Mouse (Mus musculus): ENCODE data around the gene Zbtb48. TPM values are rescaled to one million over a fixed set of nuclear protein-coding genes. Genes with fewer than 3 reads are reported as not detected.
"Not testable (repeated sequence)": the region's sequence is repeated elsewhere in the genome, so short reads cannot be mapped to it uniquely, and the experiment has no call there.

The Zbtb48 gene
- polyA plus RNA-seq, 1 experiment from 2014 or later: 19.6 TPM

DNA sequence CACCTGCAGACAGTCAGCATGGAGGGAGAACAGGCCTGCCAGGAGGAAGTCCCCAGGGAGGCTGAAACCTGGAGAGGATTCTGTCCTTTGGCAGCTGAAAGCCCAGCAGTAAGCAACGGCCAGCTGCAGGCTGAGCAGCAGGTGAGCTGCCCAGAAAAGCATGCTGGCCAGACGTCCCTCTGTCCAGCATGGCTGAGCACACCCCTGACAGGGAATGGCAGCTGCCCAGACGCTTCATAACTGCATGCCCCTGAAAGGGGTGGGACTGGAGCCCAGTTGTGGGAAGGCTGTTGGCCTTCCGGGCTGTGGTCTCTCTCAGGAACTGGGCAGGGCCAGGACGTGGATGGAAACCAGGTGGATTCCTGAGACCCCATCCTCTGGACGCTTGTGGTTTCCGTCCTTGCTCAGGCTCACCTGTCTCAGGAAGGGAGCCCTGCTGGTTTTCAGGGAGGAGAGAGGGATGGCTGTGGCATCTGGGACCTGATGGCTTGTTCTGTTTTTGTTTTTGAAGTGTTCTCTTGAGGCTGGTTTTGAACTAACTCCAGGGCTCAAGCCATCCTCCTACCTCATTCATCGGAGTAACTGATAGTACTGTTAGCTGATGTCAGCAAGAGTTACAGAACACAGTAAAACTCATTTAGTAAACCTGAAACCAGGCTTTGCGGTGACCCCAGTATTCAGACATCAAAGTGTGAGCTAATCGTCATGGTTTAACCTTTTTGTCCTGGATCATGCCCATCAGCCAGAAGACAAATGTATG is 10.9 kb upstream of the Zbtb48 start, which contains the start of gene Tas1r1:
TSS of gene Tas1r1 (minus strand) at position 344 of the 760 bp plus-strand sequence.
- Histone ChIP-seq H3K4me2 (replicated peaks; ENCODE audit: low read depth, low read length) (peak within 1 kb of the TSS; percentile 69), H3K9me3 (ENCODE audit: control insufficient read depth, low read length) (no peaks in the 10 kb centered on the region), H3K9ac (ENCODE audit: low read depth, low read length) (peak within 1 kb of the TSS; percentile 82), H3K36me3 (ENCODE audit: control insufficient read depth, insufficient read depth, low read length) (no peaks in the 10 kb centered on the region; the same call in none of the 2 replicates), H3K4me3 (ENCODE audit: low read depth, low read length) (peak within 1 kb of the TSS; percentile 99), H3K4me1 (replicated peaks; ENCODE audit: control insufficient read depth, insufficient read depth, low read length) (peaks cover 2% of the 10 kb centered on the region; the same call in 1 of the 2 replicates), H3K27me3 (ENCODE audit: control insufficient read depth, insufficient read depth, low read length) (no peaks in the 10 kb centered on the region), H3K27ac (ENCODE audit: low read depth, low read length) (peak within 1 kb of the TSS; percentile 30; the same call in 1 of the 2 replicates)
- no peak for DNase-seq (ENCODE audit: low spot score)
- ATAC-seq (ENCODE audit: low FRiP score): no peak
- WGBS: 48% methylated on average over 10 of the region's 10 CpGs

GRCm38 (mm10) chr4:152036464-152036863 is 9.0 kb upstream of the Zbtb48 start:
- WGBS: 86% methylated on average over 6 of the region's 6 CpGs
- not testable (repeated sequence) for H3K4me3 ChIP-seq (ENCODE audit: low read depth, low read length); H3K9me3 ChIP-seq (ENCODE audit: control insufficient read depth, low read length); H3K4me1 ChIP-seq (replicated peaks; ENCODE audit: control insufficient read depth, insufficient read depth, low read length); H3K9ac ChIP-seq (ENCODE audit: low read depth, low read length); DNase-seq (ENCODE audit: low spot score); H3K27ac ChIP-seq (ENCODE audit: low read depth, low read length); H3K4me2 ChIP-seq (replicated peaks; ENCODE audit: low read depth, low read length); ATAC-seq (ENCODE audit: low FRiP score); H3K36me3 ChIP-seq (ENCODE audit: control insufficient read depth, insufficient read depth, low read length); H3K27me3 ChIP-seq (ENCODE audit: control insufficient read depth, insufficient read depth, low read length)

DNA sequence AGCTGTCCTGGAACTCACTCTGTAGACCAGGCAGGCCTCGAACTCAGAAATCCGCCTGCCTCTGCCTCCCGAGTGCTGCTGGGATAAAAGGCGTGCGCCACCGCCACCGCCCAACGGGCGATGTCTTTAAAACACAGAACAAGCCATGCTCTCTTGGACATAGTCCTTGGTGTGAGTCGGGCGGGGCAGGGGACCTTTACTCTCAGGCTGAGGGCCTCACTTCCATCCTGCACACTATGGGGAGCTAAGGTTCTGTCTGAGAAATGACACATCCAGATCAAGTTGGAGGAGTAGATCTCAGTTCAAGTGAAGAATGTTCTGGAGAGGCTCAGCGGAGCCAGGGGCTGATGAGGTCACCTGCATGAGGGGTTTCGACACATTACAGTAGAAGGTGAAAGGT is 5.5 kb upstream of the Zbtb48 start:
- Histone ChIP-seq H3K27me3 (ENCODE audit: control insufficient read depth, insufficient read depth, low read length) (no peaks in the 10 kb centered on the region; the same call in 1 of the 2 replicates), H3K4me2 (replicated peaks; ENCODE audit: low read depth, low read length) (no peak overlapping the region), H3K36me3 (ENCODE audit: control insufficient read depth, insufficient read depth, low read length) (no peaks in the 10 kb centered on the region), H3K27ac (ENCODE audit: low read depth, low read length) (no peak overlapping the region), H3K4me3 (ENCODE audit: low read depth, low read length) (no peak overlapping the region), H3K4me1 (replicated peaks; ENCODE audit: control insufficient read depth, insufficient read depth, low read length) (peaks cover 9% of the 10 kb centered on the region), H3K9ac (ENCODE audit: low read depth, low read length) (no peak overlapping the region), H3K9me3 (ENCODE audit: control insufficient read depth, low read length) (no peaks in the 10 kb centered on the region)
- WGBS: 90% methylated on average over 13 of the region's 13 CpGs
- DNase-seq (ENCODE audit: low spot score): no peak
- no peak for ATAC-seq (ENCODE audit: low FRiP score)

GRCm38 (mm10) chr4:152029997-152030396 is 2.5 kb upstream of the Zbtb48 start:
- no peak overlapping the region for H3K4me3 ChIP-seq (ENCODE audit: low read depth, low read length)
- no peaks in the 10 kb centered on the region for H3K9me3 ChIP-seq (ENCODE audit: control insufficient read depth, low read length)
- ATAC-seq (ENCODE audit: low FRiP score): no peak
- peaks cover 24% of the 10 kb centered on the region for H3K4me1 ChIP-seq (replicated peaks; ENCODE audit: control insufficient read depth, insufficient read depth, low read length)
- H3K4me2 ChIP-seq (replicated peaks; ENCODE audit: low read depth, low read length): no peak overlapping the region
- no peak for DNase-seq (ENCODE audit: low spot score)
- H3K9ac ChIP-seq (ENCODE audit: low read depth, low read length): no peak overlapping the region
- H3K27ac ChIP-seq (ENCODE audit: low read depth, low read length): no peak overlapping the region
- no peaks in the 10 kb centered on the region for H3K36me3 ChIP-seq (ENCODE audit: control insufficient read depth, insufficient read depth, low read length)
- no peaks in the 10 kb centered on the region; the same call in 1 of the 2 replicates for H3K27me3 ChIP-seq (ENCODE audit: control insufficient read depth, insufficient read depth, low read length)
- 67% methylated on average over 4 of the region's 4 CpGs for WGBS

GRCm38 (mm10) chr4:152029087-152029486 is 1.6 kb upstream of the Zbtb48 start:
- Histone ChIP-seq H3K36me3 (ENCODE audit: control insufficient read depth, insufficient read depth, low read length) (no peaks in the 10 kb centered on the region), H3K4me3 (ENCODE audit: low read depth, low read length) (no peak overlapping the region), H3K9me3 (ENCODE audit: control insufficient read depth, low read length) (no peaks in the 10 kb centered on the region), H3K9ac (ENCODE audit: low read depth, low read length) (no peak overlapping the region), H3K27ac (ENCODE audit: low read depth, low read length) (no peak overlapping the region), H3K4me2 (replicated peaks; ENCODE audit: low read depth, low read length) (no peak overlapping the region), H3K4me1 (replicated peaks; ENCODE audit: control insufficient read depth, insufficient read depth, low read length) (peaks cover 24% of the 10 kb centered on the region), H3K27me3 (ENCODE audit: control insufficient read depth, insufficient read depth, low read length) (no peaks in the 10 kb centered on the region; the same call in 1 of the 2 replicates)
- no peak for DNase-seq (ENCODE audit: low spot score)
- no peak for ATAC-seq (ENCODE audit: low FRiP score)
- WGBS: 47% methylated on average over 5 of the region's 5 CpGs

DNA sequence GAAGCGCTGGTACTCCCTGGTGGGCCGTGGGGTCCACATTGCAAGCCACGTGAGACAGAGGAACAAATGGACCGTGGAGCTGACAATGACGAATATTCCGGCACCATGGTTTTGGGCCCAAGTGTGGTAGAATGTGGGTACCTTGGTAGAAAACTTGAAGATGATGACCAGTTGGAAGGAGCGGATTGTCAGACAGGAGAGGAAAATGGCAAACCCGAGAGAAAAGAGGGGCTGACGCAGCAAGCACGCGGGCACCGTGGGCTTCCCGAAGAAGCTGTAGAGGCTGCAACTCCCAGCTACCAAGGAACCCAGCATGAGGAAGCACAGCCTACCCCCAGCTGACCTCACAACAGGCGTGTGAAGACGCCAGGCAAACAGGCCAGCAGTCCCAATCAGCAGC is 985 bp upstream of the Zbtb48 start:
- Histone ChIP-seq H3K27me3 (ENCODE audit: control insufficient read depth, insufficient read depth, low read length) (no peaks in the 10 kb centered on the region; the same call in 1 of the 2 replicates), H3K4me2 (replicated peaks; ENCODE audit: low read depth, low read length) (peak overlapping the region; percentile 95), H3K9ac (ENCODE audit: low read depth, low read length) (no peak overlapping the region; the same call in none of the 2 replicates), H3K27ac (ENCODE audit: low read depth, low read length) (no peak overlapping the region), H3K36me3 (ENCODE audit: control insufficient read depth, insufficient read depth, low read length) (no peaks in the 10 kb centered on the region), H3K9me3 (ENCODE audit: control insufficient read depth, low read length) (no peaks in the 10 kb centered on the region), H3K4me1 (replicated peaks; ENCODE audit: control insufficient read depth, insufficient read depth, low read length) (peaks cover 24% of the 10 kb centered on the region), H3K4me3 (ENCODE audit: low read depth, low read length) (peak overlapping the region; percentile 70; the same call in 1 of the 2 replicates)
- ATAC-seq (ENCODE audit: low FRiP score) (no peak), DNase-seq (ENCODE audit: low spot score) (no peak)
- WGBS: 61% methylated on average over 15 of the region's 15 CpGs

DNA sequence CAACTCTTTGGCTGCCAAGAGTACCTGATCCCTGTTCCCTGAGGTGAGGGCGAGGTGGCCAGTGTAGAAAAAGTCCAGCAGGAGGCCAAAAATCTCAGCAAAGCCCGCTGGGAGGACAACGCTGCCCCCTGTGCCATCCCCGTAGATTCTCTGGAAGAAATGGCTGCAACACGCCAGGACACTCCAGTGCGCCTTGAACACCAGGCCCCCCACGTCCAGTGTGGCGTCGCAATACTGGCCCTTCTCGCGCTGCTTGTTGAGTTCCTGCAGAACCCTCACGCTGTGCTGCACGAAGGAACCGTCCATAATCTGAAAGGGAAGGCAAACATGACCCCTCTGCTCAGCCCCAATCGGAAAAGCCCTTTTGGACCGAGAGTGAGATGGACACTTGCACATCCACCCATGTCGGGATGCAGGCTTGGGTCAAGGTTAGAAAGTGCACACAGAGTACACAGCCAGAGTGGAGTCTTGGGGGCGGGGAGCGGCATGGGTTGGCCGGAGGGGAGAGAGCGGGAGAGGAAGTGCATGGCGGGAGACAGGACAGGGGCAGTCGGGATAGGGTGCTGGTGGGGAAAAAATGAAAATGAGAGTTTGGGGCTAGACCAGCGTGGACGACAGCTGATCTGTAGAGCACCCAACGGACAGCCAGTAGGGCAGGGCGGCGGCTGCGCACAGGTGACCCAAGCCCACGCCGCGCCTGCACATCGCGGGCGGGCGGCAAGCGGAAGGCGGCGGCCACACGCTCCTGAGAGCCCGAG is 541 bp downstream of the Zbtb48 start:
- ATAC-seq (ENCODE audit: low FRiP score): peak; percentile 69

GRCm38 (mm10) chr4:152024525-152024924 is 2.9 kb downstream of the Zbtb48 start:
- ATAC-seq (ENCODE audit: low FRiP score) (no peak), DNase-seq (ENCODE audit: low spot score) (no peak)
- no peak overlapping the region for H3K4me2 ChIP-seq (replicated peaks; ENCODE audit: low read depth, low read length)
- H3K36me3 ChIP-seq (ENCODE audit: control insufficient read depth, insufficient read depth, low read length): peaks cover 8% of the 10 kb centered on the region
- H3K4me1 ChIP-seq (replicated peaks; ENCODE audit: control insufficient read depth, insufficient read depth, low read length): peaks cover 24% of the 10 kb centered on the region
- WGBS: 91% methylated on average over 11 of the region's 11 CpGs
- no peaks in the 10 kb centered on the region for H3K27me3 ChIP-seq (ENCODE audit: control insufficient read depth, insufficient read depth, low read length)
- H3K27ac ChIP-seq (ENCODE audit: low read depth, low read length): no peak overlapping the region
- H3K9ac ChIP-seq (ENCODE audit: low read depth, low read length): no peak overlapping the region
- no peak overlapping the region for H3K4me3 ChIP-seq (ENCODE audit: low read depth, low read length)
- H3K9me3 ChIP-seq (ENCODE audit: control insufficient read depth, low read length): no peaks in the 10 kb centered on the region

More for the DNA sequence above, 541 bp downstream of the Zbtb48 start:
- no peaks in the 10 kb centered on the region for H3K9me3 ChIP-seq (ENCODE audit: control insufficient read depth, low read length)
- H3K27ac ChIP-seq (ENCODE audit: low read depth, low read length): no peak overlapping the region
- H3K9ac ChIP-seq (ENCODE audit: low read depth, low read length): peak overlapping the region; percentile 59
- no peaks in the 10 kb centered on the region; the same call in 1 of the 2 replicates for H3K27me3 ChIP-seq (ENCODE audit: control insufficient read depth, insufficient read depth, low read length)
- 2% methylated on average over 41 of the region's 41 CpGs for WGBS
- H3K4me2 ChIP-seq (replicated peaks; ENCODE audit: low read depth, low read length): peak overlapping the region; percentile 95
- H3K4me1 ChIP-seq (replicated peaks; ENCODE audit: control insufficient read depth, insufficient read depth, low read length): peaks cover 24% of the 10 kb centered on the region
- no peak for DNase-seq (ENCODE audit: low spot score)
- peak overlapping the region; percentile 70 for H3K4me3 ChIP-seq (ENCODE audit: low read depth, low read length)
- no peaks in the 10 kb centered on the region for H3K36me3 ChIP-seq (ENCODE audit: control insufficient read depth, insufficient read depth, low read length)

Data from hindbrain, embryonic 11.5 days (tissue).